Mouse (Mus musculus): Measurements from ENCODE around the gene Filip1. TPM values are rescaled to one million over a fixed set of nuclear protein-coding genes. Genes with fewer than 3 reads are reported as not detected.

The Filip1 gene
- polyA plus RNA-seq, 1 experiment from 2014 or later: 3.0 TPM

DNA sequence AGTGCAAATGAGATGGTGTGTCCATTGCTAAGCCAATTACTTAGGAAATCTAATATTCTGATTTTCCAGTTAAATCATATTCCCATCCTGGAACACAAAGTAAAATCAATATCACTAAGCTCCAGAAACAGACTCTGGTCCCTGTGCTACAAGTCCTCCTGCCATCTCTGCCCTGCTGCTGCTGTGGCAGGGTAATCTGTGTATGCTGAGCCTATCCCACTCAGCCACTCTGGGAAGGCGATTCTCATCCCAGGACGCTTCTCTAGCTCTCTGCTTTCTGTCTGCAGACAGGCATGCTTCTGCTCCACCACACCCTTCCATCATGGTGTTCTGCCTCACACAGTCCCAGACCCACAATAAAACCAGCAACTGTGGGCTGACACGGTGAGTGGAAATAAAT lies 7.8 kb upstream of the Filip1 start:
- no peak for ATAC-seq
- H3K4me2 ChIP-seq: no peak overlapping the region
- no peaks in the 10 kb centered on the region for H3K4me1 ChIP-seq
- no peak overlapping the region for H3K27ac ChIP-seq
- H3K9me3 ChIP-seq (replicated peaks): no peaks in the 10 kb centered on the region
- H3K4me3 ChIP-seq: no peak overlapping the region
- no peaks in the 10 kb centered on the region for H3K36me3 ChIP-seq (ENCODE audit: poor library complexity, severe bottlenecking)
- H3K9ac ChIP-seq: no peak overlapping the region
- no peaks in the 10 kb centered on the region for H3K27me3 ChIP-seq
- 74% methylated on average over 3 of the region's 3 CpGs for WGBS

DNA sequence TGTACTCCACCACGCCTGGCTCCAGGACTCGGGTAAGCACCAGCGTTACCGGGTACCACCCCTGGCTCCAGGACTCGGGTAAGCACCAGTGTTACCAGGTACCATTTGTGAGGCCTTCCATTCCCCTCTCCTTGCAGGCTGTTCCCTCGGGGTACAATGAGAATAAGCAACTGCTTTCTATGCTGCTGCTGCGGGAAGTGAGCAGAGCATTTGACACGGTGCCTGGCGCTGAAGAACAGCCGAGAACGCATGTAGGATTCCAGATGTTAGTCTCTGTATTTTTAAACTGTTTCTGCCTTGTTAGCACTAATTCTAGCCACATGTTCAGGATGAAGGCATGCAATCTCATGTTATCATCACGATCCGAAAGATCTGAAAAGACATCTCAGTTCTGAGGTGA lies 635 bp downstream of the Filip1 start:
- Histone ChIP-seq H3K27me3 (no peaks in the 10 kb centered on the region), H3K9me3 (replicated peaks) (no peaks in the 10 kb centered on the region), H3K4me1 (no peaks in the 10 kb centered on the region), H3K4me2 (no peak overlapping the region), H3K4me3 (no peak overlapping the region), H3K27ac (no peak overlapping the region), H3K9ac (no peak overlapping the region), H3K36me3 (ENCODE audit: poor library complexity, severe bottlenecking) (no peaks in the 10 kb centered on the region)
- WGBS: 91% methylated on average over 13 of the region's 13 CpGs
- ATAC-seq: no peak

DNA sequence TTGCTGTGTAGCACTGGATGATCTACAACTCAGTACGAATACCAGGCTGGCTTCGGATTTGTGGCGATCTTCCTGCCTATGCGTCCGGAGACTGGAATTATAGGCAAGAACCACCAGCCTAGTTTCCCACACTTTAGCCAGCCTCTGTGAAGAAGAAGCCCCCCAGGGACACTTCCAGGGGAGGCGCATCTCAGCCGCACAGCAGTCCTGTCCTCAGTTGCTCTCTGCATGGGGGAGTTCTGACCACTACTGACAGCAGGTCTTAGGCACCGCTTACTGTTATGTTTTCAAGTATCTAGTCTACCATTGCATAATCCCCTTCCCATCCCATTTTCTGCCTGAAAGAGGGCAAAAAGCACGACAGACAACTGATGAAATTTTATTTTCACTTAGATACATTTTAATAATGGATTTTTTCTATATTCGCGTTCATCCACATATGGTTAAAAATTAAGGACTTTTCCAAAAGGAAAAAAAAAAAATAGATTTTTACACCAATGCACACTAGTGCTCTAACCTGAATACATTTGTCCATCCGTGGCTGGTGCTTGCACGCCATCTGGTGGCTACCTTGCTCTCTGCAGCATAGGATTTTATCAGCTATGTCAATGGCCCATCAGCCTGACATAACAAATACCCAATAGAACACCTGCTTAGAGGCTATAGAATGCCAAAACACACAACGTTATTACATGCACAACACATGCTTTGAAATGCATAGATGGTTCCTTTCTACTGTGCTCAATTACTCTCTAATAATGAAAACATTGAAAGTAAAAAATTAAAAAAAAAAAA lies 10.1 kb downstream of the Filip1 start:
- ATAC-seq: peak; percentile 91

DNA sequence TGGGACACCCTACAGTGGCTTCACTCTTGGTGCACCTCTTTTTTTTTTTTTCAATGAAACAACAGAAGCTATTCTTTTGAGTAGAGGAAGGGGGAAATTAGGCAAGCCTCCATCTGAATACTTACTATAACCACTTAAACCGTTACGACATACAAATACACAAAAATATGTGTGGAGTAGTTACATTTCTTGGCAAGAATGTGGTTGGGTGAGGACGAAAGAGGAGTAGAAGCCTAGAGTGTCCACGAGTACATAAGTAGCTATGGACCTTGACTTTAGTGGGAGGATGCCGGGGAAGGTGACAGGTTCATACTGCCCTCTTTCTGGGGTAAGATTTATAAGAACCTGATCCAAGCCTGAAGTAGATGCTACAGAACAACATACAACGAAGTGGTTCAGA lies 15.4 kb downstream of the Filip1 start:
- Histone ChIP-seq H3K9ac (no peak overlapping the region), H3K4me3 (no peak overlapping the region), H3K4me1 (no peaks in the 10 kb centered on the region), H3K4me2 (no peak overlapping the region), H3K9me3 (replicated peaks) (no peaks in the 10 kb centered on the region), H3K27me3 (no peaks in the 10 kb centered on the region), H3K27ac (no peak overlapping the region), H3K36me3 (ENCODE audit: poor library complexity, severe bottlenecking) (no peaks in the 10 kb centered on the region)
- 91% methylated on average over 6 of the region's 6 CpGs for whole genome bisulfite sequencing
- no peak for ATAC-seq

More for the DNA sequence above, 10.1 kb downstream of the Filip1 start:
- Histone ChIP-seq H3K4me1 (no peaks in the 10 kb centered on the region), H3K4me2 (no peak overlapping the region), H3K9me3 (replicated peaks) (no peaks in the 10 kb centered on the region), H3K4me3 (no peak overlapping the region), H3K27me3 (no peaks in the 10 kb centered on the region), H3K36me3 (ENCODE audit: poor library complexity, severe bottlenecking) (no peaks in the 10 kb centered on the region), H3K9ac (no peak overlapping the region), H3K27ac (no peak overlapping the region)
- 31% methylated on average over 14 of the region's 14 CpGs for WGBS

DNA sequence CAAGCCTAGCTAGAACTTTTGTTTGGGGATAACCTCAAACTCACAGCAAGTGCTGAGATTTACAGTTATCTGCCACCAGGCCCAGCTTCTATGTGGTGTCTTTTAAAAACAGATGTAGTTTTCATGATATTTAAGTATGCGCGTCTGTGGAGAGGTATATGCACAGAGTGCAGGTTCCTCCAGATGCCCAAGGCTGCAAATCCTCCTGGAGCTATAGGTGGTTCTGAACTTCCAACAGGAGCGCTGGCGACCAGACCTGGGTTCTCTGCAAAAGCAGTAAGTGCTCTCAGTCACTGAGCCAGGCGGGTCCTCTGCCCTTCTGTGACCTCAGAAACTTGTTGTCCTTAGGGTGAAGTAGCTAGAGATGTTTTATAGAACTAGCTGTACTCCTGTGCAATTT lies 18.4 kb downstream of the Filip1 start:
- Histone ChIP-seq H3K9me3 (replicated peaks) (no peaks in the 10 kb centered on the region), H3K4me3 (no peak overlapping the region), H3K4me1 (no peaks in the 10 kb centered on the region), H3K27me3 (no peaks in the 10 kb centered on the region), H3K27ac (no peak overlapping the region), H3K9ac (no peak overlapping the region), H3K4me2 (no peak overlapping the region), H3K36me3 (ENCODE audit: poor library complexity, severe bottlenecking) (no peaks in the 10 kb centered on the region)
- WGBS: 97% methylated on average over 5 of the region's 5 CpGs
- ATAC-seq: no peak

DNA sequence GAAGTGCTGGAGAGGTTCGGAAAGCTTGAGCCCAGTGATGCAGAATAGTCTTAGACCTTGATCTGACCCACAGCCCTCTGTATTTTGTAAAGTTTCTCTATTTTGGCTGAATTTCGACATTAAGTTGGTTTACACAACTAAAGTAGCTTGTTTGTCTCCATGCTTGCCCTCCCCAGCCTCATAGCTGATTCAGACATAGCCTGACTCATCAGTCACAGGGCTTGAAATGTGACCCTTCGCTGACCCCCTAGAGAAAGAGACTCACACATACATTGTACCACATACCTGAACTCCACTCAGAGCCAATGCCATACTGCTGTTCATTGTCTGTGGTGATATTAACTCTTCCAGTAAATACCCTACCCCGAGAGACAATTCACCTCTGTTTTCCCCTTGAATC lies 19.6 kb downstream of the Filip1 start:
- Histone ChIP-seq H3K4me2 (no peak overlapping the region), H3K27ac (no peak overlapping the region), H3K27me3 (no peaks in the 10 kb centered on the region), H3K36me3 (ENCODE audit: poor library complexity, severe bottlenecking) (no peaks in the 10 kb centered on the region), H3K4me1 (no peaks in the 10 kb centered on the region), H3K9me3 (replicated peaks) (no peaks in the 10 kb centered on the region), H3K4me3 (no peak overlapping the region), H3K9ac (no peak overlapping the region)
- 84% methylated on average over 4 of the region's 4 CpGs for WGBS
- no peak for ATAC-seq

DNA sequence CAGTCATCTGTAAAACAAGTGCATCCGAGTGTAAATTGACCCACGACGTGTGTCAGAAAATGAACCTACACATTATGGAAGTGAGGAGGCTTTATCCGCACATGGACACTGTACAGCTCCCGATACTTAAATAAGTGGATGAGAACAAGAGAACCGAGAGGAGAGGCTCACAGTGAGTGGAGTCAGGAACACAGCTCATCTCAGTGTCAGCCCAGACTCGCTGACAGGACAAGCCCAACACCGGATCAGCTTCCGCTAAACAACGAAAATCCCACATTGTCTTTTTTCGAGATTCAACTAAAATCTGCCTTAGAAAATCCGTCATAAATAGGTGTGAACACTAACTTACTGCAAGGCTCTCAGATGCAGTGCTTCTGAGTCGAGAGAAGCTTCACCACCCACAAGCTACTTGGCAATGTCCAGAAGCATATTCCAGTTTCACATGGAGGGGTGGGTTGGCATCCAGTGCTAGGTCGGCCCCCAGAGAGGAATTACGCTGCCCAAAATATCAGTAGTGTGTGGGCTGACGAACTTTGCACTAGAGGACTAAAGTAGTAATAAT lies 22.1 kb downstream of the Filip1 start:
- H3K27me3 ChIP-seq: no peaks in the 10 kb centered on the region
- H3K9me3 ChIP-seq (replicated peaks): no peaks in the 10 kb centered on the region
- H3K9ac ChIP-seq: no peak overlapping the region
- WGBS: 64% methylated on average over 16 of the region's 16 CpGs
- H3K4me2 ChIP-seq: no peak overlapping the region
- ATAC-seq: no peak
- no peak overlapping the region for H3K4me3 ChIP-seq
- no peak overlapping the region for H3K27ac ChIP-seq
- H3K36me3 ChIP-seq (ENCODE audit: poor library complexity, severe bottlenecking): no peaks in the 10 kb centered on the region
- no peaks in the 10 kb centered on the region for H3K4me1 ChIP-seq

DNA sequence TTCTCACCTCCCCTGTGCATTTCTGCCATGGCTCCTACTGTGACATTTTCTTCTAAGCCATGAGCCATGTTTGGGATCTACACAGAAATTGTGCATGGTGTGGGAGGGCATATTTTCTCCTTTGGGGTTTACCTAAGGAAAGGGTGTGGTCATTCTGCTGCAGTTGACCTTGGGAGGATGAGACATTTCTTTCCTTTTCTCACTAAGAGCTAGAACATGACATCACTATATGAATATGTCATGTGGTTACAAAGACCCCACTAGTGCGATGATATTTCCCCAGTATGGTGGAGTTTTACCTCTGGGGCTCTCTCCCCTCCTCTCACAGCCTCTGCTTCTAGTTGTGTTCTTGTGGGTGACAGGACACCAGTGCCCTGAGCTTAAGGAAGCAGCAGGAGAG lies 22.9 kb downstream of the Filip1 start:
- Histone ChIP-seq H3K4me2 (no peak overlapping the region), H3K9me3 (replicated peaks) (no peaks in the 10 kb centered on the region), H3K9ac (no peak overlapping the region), H3K27ac (no peak overlapping the region), H3K4me3 (no peak overlapping the region), H3K27me3 (no peaks in the 10 kb centered on the region), H3K4me1 (no peaks in the 10 kb centered on the region), H3K36me3 (ENCODE audit: poor library complexity, severe bottlenecking) (no peaks in the 10 kb centered on the region)
- 92% methylated on average over 1 of the region's 1 CpGs for WGBS
- ATAC-seq: no peak

DNA sequence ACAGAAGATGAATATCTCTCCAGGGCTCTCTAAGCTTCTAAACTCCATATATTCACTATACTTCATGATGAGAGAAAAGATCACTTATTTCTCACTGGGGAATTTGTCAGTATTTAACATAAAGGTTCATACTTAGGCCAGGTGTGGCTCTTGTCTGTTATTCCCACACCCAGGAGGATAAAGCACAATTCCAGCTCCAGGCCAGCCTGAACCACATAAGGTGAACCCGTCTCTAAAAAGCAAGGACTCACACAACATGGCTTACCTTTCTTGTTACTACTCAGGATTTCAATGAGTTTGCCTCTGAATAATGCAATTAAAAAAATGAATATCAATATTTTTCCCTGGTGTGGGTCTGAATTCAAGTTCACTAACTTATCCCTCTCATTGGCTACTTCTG lies 23.6 kb downstream of the Filip1 start:
- H3K27me3 ChIP-seq: no peaks in the 10 kb centered on the region
- H3K4me2 ChIP-seq: no peak overlapping the region
- H3K4me3 ChIP-seq: no peak overlapping the region
- no peak for ATAC-seq
- WGBS: 97% methylated on average over 1 of the region's 1 CpGs
- H3K27ac ChIP-seq: no peak overlapping the region
- no peaks in the 10 kb centered on the region for H3K9me3 ChIP-seq (replicated peaks)
- H3K4me1 ChIP-seq: no peaks in the 10 kb centered on the region
- H3K9ac ChIP-seq: no peak overlapping the region
- no peaks in the 10 kb centered on the region for H3K36me3 ChIP-seq (ENCODE audit: poor library complexity, severe bottlenecking)

DNA sequence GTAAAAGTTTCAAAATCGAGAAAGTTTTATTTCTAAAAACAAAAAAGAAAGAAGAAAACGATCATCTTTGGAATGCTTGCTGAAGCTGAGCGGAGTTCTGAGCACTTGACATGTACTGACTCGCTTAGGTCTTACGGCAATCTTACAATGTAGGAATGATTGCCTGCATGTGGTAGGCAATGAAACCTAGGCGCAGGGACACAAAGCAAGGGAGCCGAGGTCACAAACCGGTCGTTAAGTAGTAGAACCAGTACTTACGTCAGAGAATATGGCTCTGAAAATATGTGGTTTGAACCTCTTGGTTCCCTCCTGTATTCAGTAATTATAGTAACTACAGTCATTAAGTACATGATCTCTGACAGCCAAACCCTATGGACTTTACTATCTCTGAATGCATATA lies 29.4 kb downstream of the Filip1 start:
- no peak overlapping the region for H3K4me2 ChIP-seq
- no peak for ATAC-seq
- H3K9ac ChIP-seq: no peak overlapping the region
- H3K4me3 ChIP-seq: no peak overlapping the region
- H3K27ac ChIP-seq: no peak overlapping the region
- 85% methylated on average over 10 of the region's 10 CpGs for WGBS
- H3K27me3 ChIP-seq: no peaks in the 10 kb centered on the region
- no peaks in the 10 kb centered on the region for H3K36me3 ChIP-seq (ENCODE audit: poor library complexity, severe bottlenecking)
- no peaks in the 10 kb centered on the region for H3K9me3 ChIP-seq (replicated peaks)
- no peaks in the 10 kb centered on the region for H3K4me1 ChIP-seq

DNA sequence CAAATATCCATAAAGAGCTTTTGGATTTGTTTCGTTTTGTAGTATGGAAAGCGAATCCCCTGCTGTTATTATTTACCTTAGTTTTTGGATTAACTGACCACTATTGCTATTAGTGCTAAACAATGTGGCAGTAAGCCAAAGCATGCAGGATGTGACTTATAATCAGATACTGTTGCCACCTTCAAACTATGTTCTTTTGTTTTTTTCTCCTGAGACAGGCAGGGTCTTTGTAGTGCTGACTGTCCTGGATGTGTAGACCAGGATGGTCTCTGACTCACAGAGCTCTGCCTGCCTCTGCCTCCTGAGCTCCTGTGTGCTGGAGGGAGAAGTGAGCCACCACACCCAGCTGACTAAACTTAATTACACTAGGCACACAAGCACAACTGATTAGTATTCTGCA lies 33.4 kb downstream of the Filip1 start:
- Histone ChIP-seq H3K4me1 (peaks cover 8% of the 10 kb centered on the region), H3K27ac (no peak overlapping the region), H3K4me3 (no peak overlapping the region), H3K36me3 (ENCODE audit: poor library complexity, severe bottlenecking) (no peaks in the 10 kb centered on the region), H3K4me2 (no peak overlapping the region), H3K9ac (no peak overlapping the region), H3K9me3 (replicated peaks) (no peaks in the 10 kb centered on the region), H3K27me3 (no peaks in the 10 kb centered on the region)
- no peak for ATAC-seq
- WGBS: 67% methylated on average over 2 of the region's 2 CpGs

DNA sequence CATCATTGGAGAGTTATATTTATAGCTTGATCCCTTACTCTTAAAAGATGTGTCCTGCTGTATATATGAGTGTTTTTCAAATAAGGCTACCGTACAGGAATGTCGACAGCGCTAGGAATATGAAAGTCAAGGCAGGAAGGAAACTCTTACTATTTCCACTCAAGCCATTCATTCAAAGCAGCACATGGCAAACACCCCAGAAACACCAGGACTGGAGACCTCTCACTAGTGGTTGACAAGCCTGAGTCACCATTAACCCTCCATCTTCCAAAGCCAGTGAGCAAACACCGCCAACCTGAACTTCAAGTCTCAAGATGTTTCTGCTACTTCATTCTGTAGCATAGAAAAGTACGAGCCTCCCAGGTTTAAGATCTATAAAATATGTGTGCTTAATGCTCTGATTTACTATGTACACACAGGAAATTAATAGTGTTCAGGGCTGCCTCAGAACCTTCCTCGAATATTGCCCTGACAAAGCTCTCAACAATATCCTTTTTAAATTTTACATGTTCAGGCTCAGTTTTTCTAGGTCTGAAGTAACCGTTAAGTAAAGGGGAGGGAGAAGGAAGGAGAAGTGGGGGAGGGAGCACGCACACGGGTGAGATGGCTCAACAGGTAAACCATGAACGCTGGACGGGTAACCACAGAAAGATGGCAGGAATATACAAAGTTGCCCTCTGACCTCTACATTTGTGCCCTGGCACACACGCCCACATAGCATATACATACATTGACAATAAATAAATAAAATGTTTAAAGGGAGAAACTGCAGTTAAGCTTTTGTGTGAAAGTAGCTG lies 34.2 kb downstream of the Filip1 start:
- Histone ChIP-seq H3K4me3 (no peak overlapping the region), H3K36me3 (ENCODE audit: poor library complexity, severe bottlenecking) (no peaks in the 10 kb centered on the region), H3K9me3 (replicated peaks) (no peaks in the 10 kb centered on the region), H3K4me1 (peaks cover 8% of the 10 kb centered on the region), H3K9ac (no peak overlapping the region), H3K27ac (no peak overlapping the region), H3K4me2 (no peak overlapping the region), H3K27me3 (no peaks in the 10 kb centered on the region)
- 86% methylated on average over 12 of the region's 12 CpGs for WGBS
- ATAC-seq: no peak

Data from forebrain, embryonic 13.5 days (tissue).